Mouse (Mus musculus) urinary bladder, adult 2 months (tissue): ENCODE data around the gene Shroom4. TPM values are rescaled to one million over a fixed set of nuclear protein-coding genes. Genes with fewer than 3 reads are reported as not detected.

Experiments used
- DNase-seq: peaks from one replicate; pipeline ENCODE4 v3.0.0; 2022; ENCODE audit warnings: low spot score
- polyA plus RNA-seq: library from polyadenylated mRNA; depleted of rRNA; stranded (reverse); fragments of >200 nt; gene quantifications from 2 replicates; pipeline ENCODE4 v1.2.3, GENCODE M21; 2012; rRNA removed

Shroom4 gene
- polyA plus RNA-seq, 1 experiment = 3.2 TPM

DNA sequence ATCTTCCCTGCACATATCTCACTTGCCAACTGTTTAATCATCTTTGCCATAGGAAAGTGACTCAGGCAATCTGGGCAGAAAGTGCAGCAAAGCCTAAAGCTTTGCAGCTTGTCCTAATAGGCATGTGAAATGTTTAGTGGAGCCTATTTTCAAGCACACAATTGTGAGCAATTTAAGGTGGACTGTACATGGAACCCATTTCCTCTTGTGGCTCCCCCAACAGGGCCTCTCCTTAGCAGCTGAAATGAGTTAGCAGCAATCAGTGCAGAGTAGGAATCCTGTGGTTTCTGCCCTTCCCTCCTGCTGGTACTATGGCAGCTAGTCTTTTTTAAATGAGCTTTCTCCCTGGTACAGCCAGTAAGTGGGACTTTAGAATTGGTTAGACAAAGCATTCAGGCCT, 95.8 kb downstream of the Shroom4 start:
- no peak for DNase-seq

GRCm38 (mm10) chrX:6496374-6496773, 96.7 kb downstream of the Shroom4 start:
- no peak for DNase-seq

GRCm38 (mm10) chrX:6501850-6502249, 102.2 kb downstream of the Shroom4 start:
- no peak for DNase-seq

DNA sequence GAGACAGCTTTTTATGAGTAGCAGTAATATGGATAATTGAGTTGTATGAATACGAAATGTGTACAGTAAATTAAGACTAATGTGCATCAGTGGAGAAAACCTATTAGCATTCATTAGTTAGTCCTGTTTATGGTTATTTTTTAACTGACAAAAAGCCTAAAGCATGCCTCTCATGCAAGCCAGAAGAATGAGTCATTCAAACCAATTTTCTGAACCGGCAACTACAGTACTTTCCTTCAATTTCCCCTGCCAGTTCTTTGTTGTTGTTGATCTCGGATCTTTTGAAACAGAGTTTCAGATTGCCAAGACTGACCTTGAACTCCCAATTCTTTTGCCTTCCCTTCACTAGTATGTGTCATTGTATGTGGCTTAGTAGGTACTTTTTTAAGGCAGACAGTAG, 117.6 kb downstream of the Shroom4 start:
- DNase-seq = no peak

- no peak for DNase-seq
These were observed 118.8 kb downstream of the Shroom4 start for GRCm38 (mm10) chrX:6518421-6518820.

GRCm38 (mm10) chrX:6522935-6523334, 123.3 kb downstream of the Shroom4 start:
- DNase-seq = no peak

DNA sequence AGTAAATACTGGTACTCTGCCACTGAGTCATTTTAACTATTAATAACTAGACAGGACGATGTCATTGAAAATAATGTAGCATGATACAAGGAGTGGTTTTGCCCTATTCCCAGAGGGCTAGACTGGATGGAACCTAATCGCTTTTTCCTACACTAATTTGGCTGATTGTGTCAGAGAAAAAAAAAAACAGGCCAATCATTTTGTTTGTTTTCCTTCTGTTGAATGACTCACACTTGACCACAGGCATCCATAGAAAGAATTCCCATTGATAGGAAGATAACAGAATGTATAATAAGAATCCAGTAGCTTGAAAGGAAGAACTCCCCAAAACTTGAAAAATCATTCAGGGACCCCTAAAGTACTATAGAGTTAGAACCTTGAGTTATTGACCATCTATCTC, 137.0 kb downstream of the Shroom4 start:
- no peak for DNase-seq

GRCm38 (mm10) chrX:6537689-6538088, 138.0 kb downstream of the Shroom4 start:
- no peak for DNase-seq

GRCm38 (mm10) chrX:6565066-6565465, 165.4 kb downstream of the Shroom4 start:
- DNase-seq = no peak

GRCm38 (mm10) chrX:6574511-6574910, 174.9 kb downstream of the Shroom4 start:
- DNase-seq = no peak

DNA sequence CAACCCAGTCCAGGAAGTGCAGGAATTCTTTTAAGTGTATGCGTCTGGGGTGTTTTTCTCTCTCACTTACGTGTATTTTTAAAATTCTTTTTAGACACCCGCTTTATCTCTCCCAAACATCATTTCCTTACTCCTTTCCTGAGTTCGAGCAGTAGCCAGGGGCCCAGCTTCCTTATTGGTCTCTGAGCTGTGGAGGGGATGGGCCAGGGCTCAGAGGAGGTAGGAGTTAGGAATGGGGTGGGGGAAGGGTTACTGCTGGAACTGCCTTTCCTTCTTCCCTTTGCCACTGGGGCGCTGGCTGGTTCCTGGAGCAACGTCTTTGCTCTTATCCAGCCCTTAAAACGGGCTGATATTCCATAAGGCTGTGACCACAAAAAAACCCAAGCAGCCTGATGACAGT, 177.3 kb downstream of the Shroom4 start:
- DNase-seq = no peak

DNA sequence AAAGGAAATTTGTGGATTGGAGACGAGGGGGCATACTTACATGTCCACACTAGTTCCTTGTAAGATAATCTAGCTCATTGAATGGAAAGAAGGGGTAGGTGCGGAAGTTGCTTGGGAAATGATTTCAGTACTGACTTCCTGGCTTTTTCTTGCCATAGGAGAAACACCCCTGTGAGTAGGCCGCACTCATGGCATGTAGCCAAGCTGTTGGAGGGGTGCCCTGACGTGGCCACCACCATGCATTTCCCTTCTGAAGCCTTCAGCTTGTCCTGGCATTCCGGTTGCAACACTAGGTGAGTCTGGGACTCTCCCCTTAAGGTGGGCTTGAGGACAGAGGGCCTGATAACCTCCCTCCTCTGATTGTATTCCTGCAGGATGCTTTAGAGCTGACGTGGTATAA, 181.0 kb downstream of the Shroom4 start:
- no peak for DNase-seq

DNA sequence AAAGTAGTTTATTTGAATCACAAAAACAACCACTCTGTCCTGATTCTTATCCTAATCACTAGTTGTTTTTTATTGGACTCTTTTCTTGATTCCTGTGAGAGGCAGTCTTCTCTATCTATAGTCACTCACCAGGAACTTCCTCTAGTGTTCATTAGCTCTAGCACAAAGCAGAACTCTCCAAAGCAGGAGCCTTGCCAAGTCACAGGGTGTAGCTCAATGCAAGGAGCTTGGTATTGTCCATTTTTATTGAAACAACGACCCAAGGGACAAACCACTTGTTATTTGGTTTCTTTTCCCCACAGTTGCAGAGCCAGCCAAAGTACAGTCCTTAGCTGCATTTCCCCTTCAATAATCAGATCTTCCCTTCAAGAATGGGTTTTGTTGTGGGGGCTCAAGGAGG, 181.5 kb downstream of the Shroom4 start:
- no peak for DNase-seq

- no peak for DNase-seq
These were observed 183.0 kb downstream of the Shroom4 start for GRCm38 (mm10) chrX:6582646-6583045.

DNA sequence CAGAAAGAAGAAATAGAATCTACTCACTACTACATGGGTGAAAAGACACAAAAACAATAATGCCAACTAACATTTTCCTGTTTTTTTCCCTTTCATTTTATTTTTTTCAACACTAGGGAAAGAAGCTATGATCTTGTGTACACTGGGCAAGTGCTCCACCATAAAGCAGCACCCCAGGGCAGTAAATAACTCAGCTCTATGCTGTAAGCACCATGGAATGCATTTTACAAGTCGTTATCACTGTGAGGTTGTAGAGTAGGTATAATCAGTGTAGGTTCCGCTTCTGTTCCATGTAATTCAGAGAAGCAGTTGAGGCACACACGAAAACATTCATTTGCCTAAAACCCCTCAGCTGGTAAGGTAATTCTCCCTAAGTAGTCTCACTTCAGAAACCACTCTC, 194.5 kb downstream of the Shroom4 start:
- no peak for DNase-seq

DNA sequence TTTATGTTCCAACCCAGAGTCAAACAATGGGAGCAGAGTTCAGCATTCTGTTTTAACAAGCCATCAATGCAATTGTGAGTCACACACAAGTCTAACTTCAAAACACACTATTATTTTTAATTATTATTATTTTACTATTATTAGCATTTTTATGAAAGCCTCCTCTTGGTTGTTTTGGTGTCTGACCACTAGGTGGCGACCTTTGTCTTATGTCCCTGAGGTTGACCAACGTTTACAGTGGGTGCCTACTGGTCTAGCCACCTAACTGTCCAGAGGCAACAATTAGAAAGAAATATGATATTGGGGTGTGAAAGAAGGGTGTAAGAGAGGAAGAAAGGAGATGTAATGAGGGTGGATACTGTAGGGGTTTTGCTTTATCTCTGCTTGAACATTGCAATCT, 254.4 kb downstream of the Shroom4 start:
- no peak for DNase-seq

DNA sequence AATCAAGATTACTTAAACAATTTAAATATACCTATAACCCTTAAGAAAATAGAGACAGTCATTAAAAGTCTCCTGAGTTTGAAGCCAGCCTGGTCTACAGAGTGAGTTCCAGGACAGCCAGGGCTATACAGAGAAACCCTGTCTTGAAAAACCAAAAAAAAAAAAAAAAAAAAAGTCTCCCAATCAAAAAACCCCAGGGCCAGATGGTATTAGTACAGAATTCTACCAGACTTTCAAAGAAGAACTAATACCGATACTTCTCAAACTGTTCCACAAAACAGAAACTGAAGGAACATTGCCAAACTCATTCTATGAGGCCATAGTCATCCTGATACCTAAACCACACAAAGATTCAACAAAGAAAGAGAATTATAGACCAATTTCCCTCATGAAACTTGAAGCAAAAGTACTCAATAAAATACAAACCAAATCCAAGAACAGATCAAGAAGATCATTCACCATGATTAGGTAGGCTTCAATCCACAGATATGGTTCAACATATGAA, 259.2 kb downstream of the Shroom4 start:
- no peak for DNase-seq

Other genes with a start within 250 kb of the Shroom4 start
- gene Nudt10, start 226.8 kb upstream of the Shroom4 start, polyA plus RNA-seq = 2.1 and 2.3 TPM in 2 replicates
- 0.10 and 0.12 TPM in 2 replicates for gene Bmp15, start 79.1 kb upstream of the Shroom4 start, polyA plus RNA-seq